Mouse (Mus musculus): ENCODE measurements around the gene Mns1. TPM values are rescaled to one million over a fixed set of nuclear protein-coding genes. Genes with fewer than 3 reads are reported as not detected.
"Not testable (repeated sequence)": the region's sequence is repeated elsewhere in the genome, so short reads cannot be mapped to it uniquely, and the experiment has no call there.

Mns1 gene
- 24.6 and 31.2 TPM in 2 replicates for polyA plus RNA-seq (2015; fragmentation: Nextera tagmentation; extraction: Ambion mirVana)

DNA sequence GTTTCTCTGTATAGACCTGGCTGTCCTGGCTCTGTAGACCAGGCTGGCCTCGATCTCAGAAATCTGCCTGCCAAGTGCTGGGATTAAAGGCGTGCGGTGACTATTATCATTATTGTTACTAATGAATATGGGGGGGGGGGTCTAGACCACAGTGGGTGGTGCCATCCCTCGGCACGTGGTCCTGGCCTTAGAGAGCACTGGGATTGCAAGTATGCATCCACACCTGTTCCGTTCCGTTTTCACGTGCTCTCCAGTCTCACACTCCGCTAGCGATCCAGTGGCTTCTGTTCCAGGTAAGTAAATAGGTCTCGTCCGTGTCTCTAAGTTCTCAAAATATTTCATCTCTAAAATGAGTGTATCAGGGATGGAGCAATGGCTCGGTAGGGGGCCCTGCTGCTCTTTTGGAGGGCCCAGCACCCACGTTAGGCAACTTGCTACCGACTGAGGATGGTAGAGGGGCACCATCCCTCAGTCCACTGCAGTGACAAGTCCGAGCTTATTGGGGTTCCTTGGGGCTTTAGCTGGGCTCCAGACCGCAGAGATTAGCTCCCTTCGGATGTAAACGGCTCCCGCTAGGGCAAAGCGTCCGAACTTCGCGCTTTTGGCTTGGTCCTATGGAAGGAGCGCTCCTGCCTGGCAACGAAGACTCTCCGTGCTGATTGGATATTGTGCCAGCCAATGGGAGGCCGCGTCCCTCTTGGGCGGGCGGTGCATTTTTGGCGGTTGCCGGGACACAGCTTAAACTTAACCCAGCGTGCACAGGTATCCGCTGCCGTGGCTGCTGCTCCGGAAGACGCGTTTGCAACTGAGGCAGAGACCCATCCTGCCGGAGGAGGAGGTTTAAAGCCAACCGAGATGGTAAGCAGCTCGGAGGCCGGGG, at the start of gene Mns1:
Gene Mns1 (plus strand): TSS at position 190 of the 880 bp plus-strand sequence.
- H3K36me3 ChIP-seq (ENCODE audit: control insufficient read depth, insufficient read depth, low read length): no peaks in the 10 kb centered on the region
- WGBS: 1% methylated on average over 43 of the region's 43 CpGs
- H3K27me3 ChIP-seq (ENCODE audit: control insufficient read depth, insufficient read depth, low read depth, low read length): no peaks in the 10 kb centered on the region
- H3K27ac ChIP-seq (ENCODE audit: low read length): peak within 1 kb of the TSS; percentile 43; the same call in 1 of the 2 replicates
- no peaks in the 10 kb centered on the region for H3K9me3 ChIP-seq (ENCODE audit: control insufficient read depth, low read length)
- peak within 1 kb of the TSS; percentile 63 for H3K4me3 ChIP-seq (ENCODE audit: low read length)
- H3K4me1 ChIP-seq (replicated peaks; ENCODE audit: control insufficient read depth, insufficient read depth, low read length): peaks cover 11% of the 10 kb centered on the region; the same call in 1 of the 2 replicates
- ATAC-seq (ENCODE audit: low read depth): peak; percentile 100
- H3K4me2 ChIP-seq (ENCODE audit: low read depth, low read length): peak within 1 kb of the TSS; percentile 88
- H3K9ac ChIP-seq (ENCODE audit: low read length): peak within 1 kb of the TSS; percentile 60

GRCm38 (mm10) chr9:72388934-72389333, 48.9 kb upstream of the Mns1 start:
- H3K9me3 ChIP-seq (ENCODE audit: control insufficient read depth, low read length): no peaks in the 10 kb centered on the region
- no peak overlapping the region for H3K4me2 ChIP-seq (ENCODE audit: low read depth, low read length)
- 83% methylated on average over 4 of the region's 4 CpGs for WGBS
- H3K27ac ChIP-seq (ENCODE audit: low read length): no peak overlapping the region
- no peaks in the 10 kb centered on the region for H3K4me1 ChIP-seq (replicated peaks; ENCODE audit: control insufficient read depth, insufficient read depth, low read length)
- no peaks in the 10 kb centered on the region for H3K27me3 ChIP-seq (ENCODE audit: control insufficient read depth, insufficient read depth, low read depth, low read length)
- no peak overlapping the region for H3K4me3 ChIP-seq (ENCODE audit: low read length)
- H3K36me3 ChIP-seq (ENCODE audit: control insufficient read depth, insufficient read depth, low read length): no peaks in the 10 kb centered on the region
- ATAC-seq (ENCODE audit: low read depth): no peak
- H3K9ac ChIP-seq (ENCODE audit: low read length): no peak overlapping the region

DNA sequence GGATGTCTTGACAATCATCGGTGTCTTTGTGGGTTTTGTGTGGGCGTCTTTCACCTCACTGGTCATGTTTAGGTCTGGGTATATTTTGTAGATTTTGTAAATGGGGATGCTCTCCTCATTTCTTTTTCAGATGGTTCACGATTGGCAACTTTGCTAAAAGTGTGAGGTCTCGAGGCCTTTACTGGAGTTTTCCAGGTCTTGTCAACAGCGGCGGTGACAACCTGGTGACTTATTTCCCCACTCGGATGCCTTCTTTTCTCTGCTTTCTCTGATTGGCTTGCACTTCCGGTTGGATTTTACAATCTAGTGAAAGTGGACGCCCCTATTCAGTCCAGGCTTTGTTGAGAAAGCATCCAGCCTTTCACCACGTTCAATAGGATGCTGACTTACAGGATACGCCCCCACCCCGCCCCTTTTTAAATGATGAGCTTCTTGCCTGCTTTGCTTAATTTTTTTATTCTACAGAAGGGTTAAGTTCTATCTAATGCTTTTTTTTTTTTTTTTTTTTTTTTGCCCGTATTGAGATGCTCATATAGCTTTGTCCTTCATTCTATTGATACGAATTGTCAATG, 48.3 kb upstream of the Mns1 start:
- Histone ChIP-seq H3K27ac (ENCODE audit: low read length) (no peak overlapping the region), H3K4me1 (replicated peaks; ENCODE audit: control insufficient read depth, insufficient read depth, low read length) (no peaks in the 10 kb centered on the region), H3K4me2 (ENCODE audit: low read depth, low read length) (no peak overlapping the region), H3K36me3 (ENCODE audit: control insufficient read depth, insufficient read depth, low read length) (no peaks in the 10 kb centered on the region), H3K4me3 (ENCODE audit: low read length) (no peak overlapping the region), H3K27me3 (ENCODE audit: control insufficient read depth, insufficient read depth, low read depth, low read length) (no peaks in the 10 kb centered on the region), H3K9me3 (ENCODE audit: control insufficient read depth, low read length) (no peaks in the 10 kb centered on the region), H3K9ac (ENCODE audit: low read length) (no peak overlapping the region)
- no peak for ATAC-seq (ENCODE audit: low read depth)
- 70% methylated on average over 14 of the region's 14 CpGs for WGBS

GRCm38 (mm10) chr9:72390321-72391077, 47.3 kb upstream of the Mns1 start:
- Histone ChIP-seq H3K27me3 (ENCODE audit: control insufficient read depth, insufficient read depth, low read depth, low read length) (no peaks in the 10 kb centered on the region), H3K27ac (ENCODE audit: low read length) (no peak overlapping the region), H3K4me2 (ENCODE audit: low read depth, low read length) (no peak overlapping the region), H3K9me3 (ENCODE audit: control insufficient read depth, low read length) (no peaks in the 10 kb centered on the region), H3K4me3 (ENCODE audit: low read length) (no peak overlapping the region), H3K36me3 (ENCODE audit: control insufficient read depth, insufficient read depth, low read length) (no peaks in the 10 kb centered on the region), H3K4me1 (replicated peaks; ENCODE audit: control insufficient read depth, insufficient read depth, low read length) (no peaks in the 10 kb centered on the region), H3K9ac (ENCODE audit: low read length) (no peak overlapping the region)
- WGBS: 78% methylated on average over 12 of the region's 12 CpGs
- ATAC-seq (ENCODE audit: low read depth): no peak

GRCm38 (mm10) chr9:72392686-72393085, 45.1 kb upstream of the Mns1 start:
- no peak for ATAC-seq (ENCODE audit: low read depth)
- no peaks in the 10 kb centered on the region for H3K27me3 ChIP-seq (ENCODE audit: control insufficient read depth, insufficient read depth, low read depth, low read length)
- WGBS: 65% methylated on average over 7 of the region's 7 CpGs

DNA sequence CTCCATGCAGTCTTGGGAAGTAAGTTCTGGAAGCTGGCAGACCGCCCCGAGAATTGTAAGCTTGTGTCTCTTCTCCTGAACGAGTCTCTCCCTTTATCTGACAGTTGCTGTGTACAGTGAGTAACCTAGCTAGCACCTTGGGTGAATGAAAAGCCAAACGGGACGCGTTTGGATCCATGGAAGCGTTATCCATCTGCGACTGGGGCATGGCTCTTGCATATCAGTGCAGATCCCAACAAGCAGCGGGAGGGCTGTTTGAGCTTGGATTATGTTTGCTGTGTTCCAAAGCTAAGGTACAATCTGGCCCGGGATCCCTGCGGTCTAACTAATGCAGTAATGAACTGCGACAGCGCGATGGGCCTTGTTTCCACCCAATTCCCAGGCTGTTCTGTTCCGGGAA, 44.6 kb upstream of the Mns1 start:
- H3K4me3 ChIP-seq (ENCODE audit: low read length): no peak overlapping the region
- ATAC-seq (ENCODE audit: low read depth): no peak
- H3K27me3 ChIP-seq (ENCODE audit: control insufficient read depth, insufficient read depth, low read depth, low read length): no peaks in the 10 kb centered on the region
- no peak overlapping the region for H3K9ac ChIP-seq (ENCODE audit: low read length)
- WGBS: 77% methylated on average over 15 of the region's 15 CpGs
- no peaks in the 10 kb centered on the region for H3K9me3 ChIP-seq (ENCODE audit: control insufficient read depth, low read length)
- no peak overlapping the region for H3K4me2 ChIP-seq (ENCODE audit: low read depth, low read length)
- H3K36me3 ChIP-seq (ENCODE audit: control insufficient read depth, insufficient read depth, low read length): no peaks in the 10 kb centered on the region
- H3K27ac ChIP-seq (ENCODE audit: low read length): no peak overlapping the region
- no peaks in the 10 kb centered on the region for H3K4me1 ChIP-seq (replicated peaks; ENCODE audit: control insufficient read depth, insufficient read depth, low read length)

More at GRCm38 (mm10) chr9:72392686-72393085, 45.1 kb upstream of the Mns1 start:
- Histone ChIP-seq H3K4me2 (ENCODE audit: low read depth, low read length) (no peak overlapping the region), H3K4me3 (ENCODE audit: low read length) (no peak overlapping the region), H3K36me3 (ENCODE audit: control insufficient read depth, insufficient read depth, low read length) (no peaks in the 10 kb centered on the region), H3K9me3 (ENCODE audit: control insufficient read depth, low read length) (no peaks in the 10 kb centered on the region), H3K27ac (ENCODE audit: low read length) (no peak overlapping the region), H3K4me1 (replicated peaks; ENCODE audit: control insufficient read depth, insufficient read depth, low read length) (no peaks in the 10 kb centered on the region), H3K9ac (ENCODE audit: low read length) (no peak overlapping the region)

GRCm38 (mm10) chr9:72393869-72394341, 43.9 kb upstream of the Mns1 start:
- Histone ChIP-seq H3K4me3 (ENCODE audit: low read length) (no peak overlapping the region), H3K9me3 (ENCODE audit: control insufficient read depth, low read length) (no peaks in the 10 kb centered on the region), H3K9ac (ENCODE audit: low read length) (no peak overlapping the region), H3K27ac (ENCODE audit: low read length) (no peak overlapping the region), H3K4me2 (ENCODE audit: low read depth, low read length) (no peak overlapping the region), H3K36me3 (ENCODE audit: control insufficient read depth, insufficient read depth, low read length) (no peaks in the 10 kb centered on the region), H3K27me3 (ENCODE audit: control insufficient read depth, insufficient read depth, low read depth, low read length) (no peaks in the 10 kb centered on the region), H3K4me1 (replicated peaks; ENCODE audit: control insufficient read depth, insufficient read depth, low read length) (no peaks in the 10 kb centered on the region)
- ATAC-seq (ENCODE audit: low read depth): no peak
- 62% methylated on average over 8 of the region's 8 CpGs for WGBS

DNA sequence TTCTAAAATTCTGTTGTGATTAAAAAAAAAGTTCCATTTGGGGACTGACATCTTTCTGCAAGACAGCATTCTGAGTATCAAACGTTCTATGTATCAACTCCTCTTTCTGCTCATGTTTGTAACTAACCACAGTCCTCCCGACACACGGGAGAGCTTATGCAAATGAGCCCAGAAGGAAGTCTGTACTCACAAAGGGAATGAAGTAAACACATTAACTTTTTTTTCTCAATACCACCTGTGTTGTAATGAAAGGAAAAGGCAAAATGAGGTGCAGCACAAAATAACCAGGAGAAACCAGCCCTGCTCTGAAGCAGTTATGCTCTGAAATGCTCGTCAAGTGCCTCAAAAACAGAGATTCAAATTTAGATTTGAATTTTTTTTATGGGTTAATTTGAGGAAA, 37.7 kb upstream of the Mns1 start:
- Histone ChIP-seq H3K4me3 (ENCODE audit: low read length) (no peak overlapping the region), H3K4me1 (replicated peaks; ENCODE audit: control insufficient read depth, insufficient read depth, low read length) (no peaks in the 10 kb centered on the region), H3K27ac (ENCODE audit: low read length) (no peak overlapping the region), H3K9ac (ENCODE audit: low read length) (no peak overlapping the region), H3K9me3 (ENCODE audit: control insufficient read depth, low read length) (no peaks in the 10 kb centered on the region), H3K27me3 (ENCODE audit: control insufficient read depth, insufficient read depth, low read depth, low read length) (no peaks in the 10 kb centered on the region), H3K36me3 (ENCODE audit: control insufficient read depth, insufficient read depth, low read length) (no peaks in the 10 kb centered on the region), H3K4me2 (ENCODE audit: low read depth, low read length) (no peak overlapping the region)
- no peak for ATAC-seq (ENCODE audit: low read depth)
- 45% methylated on average over 4 of the region's 4 CpGs for WGBS

DNA sequence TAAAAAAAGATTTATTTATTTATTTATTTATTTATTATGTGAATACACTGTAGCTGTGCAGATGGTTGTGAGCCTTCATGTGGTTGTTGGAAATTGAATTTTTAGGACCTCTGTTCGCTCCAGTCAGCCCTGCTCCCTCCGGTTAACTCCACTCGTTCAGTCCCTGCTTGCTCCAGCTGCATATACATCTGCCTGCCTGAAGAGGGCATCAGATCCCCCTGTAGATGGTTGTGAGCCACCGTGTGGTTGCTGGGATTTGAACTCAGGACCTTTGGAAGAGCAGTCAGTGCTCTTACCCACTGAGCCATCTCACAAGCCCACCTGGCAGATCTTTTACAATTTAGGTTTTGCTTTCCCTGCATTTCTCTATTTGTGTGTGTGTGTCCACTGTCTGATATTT, 36.0 kb upstream of the Mns1 start:
- H3K4me1 ChIP-seq (replicated peaks; ENCODE audit: control insufficient read depth, insufficient read depth, low read length); ATAC-seq (ENCODE audit: low read depth); H3K4me3 ChIP-seq (ENCODE audit: low read length); H3K36me3 ChIP-seq (ENCODE audit: control insufficient read depth, insufficient read depth, low read length); H3K4me2 ChIP-seq (ENCODE audit: low read depth, low read length); H3K27me3 ChIP-seq (ENCODE audit: control insufficient read depth, insufficient read depth, low read depth, low read length); H3K27ac ChIP-seq (ENCODE audit: low read length); H3K9ac ChIP-seq (ENCODE audit: low read length); H3K9me3 ChIP-seq (ENCODE audit: control insufficient read depth, low read length): not testable (repeated sequence)
- WGBS: 73% methylated on average over 4 of the region's 4 CpGs

Data from lung, embryonic 16.5 days (tissue).